Comparison of ENCODE assay signal across 8 mouse cellular contexts in the genomic region with DNA sequence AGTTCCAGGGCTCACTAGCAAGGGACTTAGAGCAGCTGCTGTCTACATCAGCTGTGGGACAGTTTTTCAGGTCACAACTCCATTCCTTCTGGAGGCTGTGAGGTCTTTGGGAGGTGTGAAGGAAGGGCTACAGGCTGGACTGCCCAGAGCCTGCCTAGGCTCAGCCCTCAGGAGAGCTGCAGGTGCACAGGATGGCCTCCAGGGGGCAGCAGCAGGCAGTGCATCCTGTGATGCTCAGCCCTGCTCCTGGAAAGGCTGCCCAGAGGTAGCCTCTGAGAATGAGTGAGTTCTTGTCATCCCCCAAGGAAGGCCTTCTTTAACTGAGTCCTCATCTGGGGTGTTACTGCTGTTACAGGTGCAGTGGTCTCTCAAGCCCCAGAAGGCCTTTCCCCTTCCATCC. TPM values are rescaled to one million over a fixed set of nuclear protein-coding genes. Genes with fewer than 3 reads are reported as not detected.
DNase-seq lines count a peak whose midpoint lies in the region; ATAC-seq and TF ChIP-seq lines count a peak whose summit lies in the region.

No protein-coding gene starts in this region.

- H3K79me3 ChIP-seq in C2C12 (ENCODE audit: low read depth), result no peaks in the 10 kb centered on the region

- H3K36me3 ChIP-seq in C2C12 (ENCODE audit: control insufficient read depth, insufficient read depth), result peaks cover 23% of the 10 kb centered on the region
- H3K36me3 ChIP-seq in embryonic facial prominence, embryonic 14.5 days (ENCODE audit: control insufficient read depth, insufficient read depth, low read length), result peaks cover 87% of the 10 kb centered on the region
- peaks cover 92% of the 10 kb centered on the region for H3K36me3 ChIP-seq in heart, embryonic 10.5 days
- peaks cover 69% of the 10 kb centered on the region; the same call in 1 of the 2 replicates for H3K36me3 ChIP-seq in kidney, postnatal 0 days (ENCODE audit: insufficient read depth, low read length)
- peaks cover 31% of the 10 kb centered on the region for H3K36me3 ChIP-seq in liver, embryonic 15.5 days (replicated peaks)
- peaks cover 27% of the 10 kb centered on the region for H3K36me3 ChIP-seq in stomach, embryonic 15.5 days

- no peak overlapping the region for H3K27ac ChIP-seq in embryonic facial prominence, embryonic 14.5 days (replicated peaks; ENCODE audit: low read depth, low read length)
- H3K27ac ChIP-seq in heart, embryonic 10.5 days, result no peak overlapping the region
- H3K27ac ChIP-seq in kidney, postnatal 0 days, result no peak overlapping the region
- no peak overlapping the region for H3K27ac ChIP-seq in liver, embryonic 15.5 days (replicated peaks)
- H3K27ac ChIP-seq in stomach, embryonic 15.5 days, result no peak overlapping the region

- H3K4me3 ChIP-seq in C2C12 (ENCODE audit: insufficient read depth, poor library complexity, severe bottlenecking), result no peak overlapping the region
- H3K4me3 ChIP-seq in embryonic facial prominence, embryonic 14.5 days (ENCODE audit: low read depth, low read length), result no peak overlapping the region
- H3K4me3 ChIP-seq in heart, embryonic 10.5 days, result no peak overlapping the region
- H3K4me3 ChIP-seq in kidney, postnatal 0 days (replicated peaks; ENCODE audit: low read depth, low read length), result no peak overlapping the region
- no peak overlapping the region for H3K4me3 ChIP-seq in liver, embryonic 15.5 days (replicated peaks)
- no peak overlapping the region for H3K4me3 ChIP-seq in stomach, embryonic 15.5 days (replicated peaks)

- peak; percentile 80 for ATAC-seq in embryonic facial prominence, embryonic 14.5 days (ENCODE audit: low read depth)
- ATAC-seq in kidney, postnatal 0 days (replicated peaks; ENCODE audit: low FRiP score, low read depth), result peak; percentile 59; the same call in 1 of the 2 replicates
- peak; percentile 43; the same call in 1 of the 2 replicates for ATAC-seq in liver, embryonic 15.5 days (ENCODE audit: insufficient read depth)
- ATAC-seq in stomach, embryonic 15.5 days (ENCODE audit: insufficient read depth, low FRiP score, low read depth), result peak; percentile 67; the same call in 1 of the 2 replicates

- DNase-seq in adrenal gland, postnatal 4 days (ENCODE audit: low spot score in 2 of 2), result peak; percentile 47 to 53
- DNase-seq in embryonic facial prominence, embryonic 14.5 days (ENCODE audit: low spot score), result peak; percentile 53
- peak; percentile 87 for DNase-seq in heart, embryonic 10.5 days (ENCODE audit: low spot score)
- peak; percentile 69 for DNase-seq in kidney, postnatal 0 days (ENCODE audit: low spot score)
- DNase-seq in neural tube, embryonic 10.5 days (ENCODE audit: extremely low spot score, low spot score), result peak; percentile 80

- no peak overlapping the region for H3K9ac ChIP-seq in embryonic facial prominence, embryonic 14.5 days (ENCODE audit: low read depth, low read length)
- no peak overlapping the region for H3K9ac ChIP-seq in kidney, postnatal 0 days (ENCODE audit: low read depth, low read length)
- H3K9ac ChIP-seq in liver, embryonic 15.5 days, result no peak overlapping the region
- no peak overlapping the region for H3K9ac ChIP-seq in stomach, embryonic 15.5 days

- no peaks in the 10 kb centered on the region for H3K79me2 ChIP-seq in C2C12 (ENCODE audit: control insufficient read depth, insufficient read depth)

- no peak overlapping the region for H3K4me2 ChIP-seq in embryonic facial prominence, embryonic 14.5 days (ENCODE audit: low read depth, low read length)
- no peak overlapping the region for H3K4me2 ChIP-seq in kidney, postnatal 0 days (ENCODE audit: low read length)
- H3K4me2 ChIP-seq in liver, embryonic 15.5 days, result no peak overlapping the region
- H3K4me2 ChIP-seq in stomach, embryonic 15.5 days, result no peak overlapping the region

- no peak overlapping the region for H3ac ChIP-seq in C2C12 (ENCODE audit: control insufficient read depth, insufficient read length, low read depth)

- no peaks in the 10 kb centered on the region for H3K4me1 ChIP-seq in embryonic facial prominence, embryonic 14.5 days (ENCODE audit: control insufficient read depth, insufficient read depth, low read length)
- no peaks in the 10 kb centered on the region for H3K4me1 ChIP-seq in heart, embryonic 10.5 days
- H3K4me1 ChIP-seq in kidney, postnatal 0 days (replicated peaks; ENCODE audit: insufficient read depth, low read length), result no peaks in the 10 kb centered on the region
- H3K4me1 ChIP-seq in liver, embryonic 15.5 days (replicated peaks), result no peaks in the 10 kb centered on the region
- no peaks in the 10 kb centered on the region for H3K4me1 ChIP-seq in stomach, embryonic 15.5 days

- no peaks in the 10 kb centered on the region for H3K9me3 ChIP-seq in embryonic facial prominence, embryonic 14.5 days (ENCODE audit: control insufficient read depth, low read length)
- no peaks in the 10 kb centered on the region for H3K9me3 ChIP-seq in heart, embryonic 10.5 days
- no peaks in the 10 kb centered on the region for H3K9me3 ChIP-seq in kidney, postnatal 0 days (replicated peaks; ENCODE audit: low read length)
- H3K9me3 ChIP-seq in liver, embryonic 15.5 days (replicated peaks), result no peaks in the 10 kb centered on the region
- no peaks in the 10 kb centered on the region for H3K9me3 ChIP-seq in stomach, embryonic 15.5 days

- TF ChIP-seq CTCF in C2C12 (IDR thresholded peaks at IDR 0.05; ENCODE audit: control insufficient read depth, insufficient read depth, insufficient read length), result peak; percentile 97
- peak; percentile 96 for TF ChIP-seq CTCF in kidney, postnatal 0 days (IDR thresholded peaks at IDR 0.05; ENCODE audit: low read depth)

- no peaks in the 10 kb centered on the region for H3K27me3 ChIP-seq in C2C12 (ENCODE audit: control insufficient read depth, insufficient read depth, insufficient read length)
- no peaks in the 10 kb centered on the region for H3K27me3 ChIP-seq in embryonic facial prominence, embryonic 14.5 days (replicated peaks; ENCODE audit: control insufficient read depth, insufficient read depth, low read length)
- no peaks in the 10 kb centered on the region for H3K27me3 ChIP-seq in heart, embryonic 10.5 days (ENCODE audit: insufficient read depth, poor library complexity, severe bottlenecking)
- H3K27me3 ChIP-seq in kidney, postnatal 0 days (ENCODE audit: insufficient read depth, low read length), result no peaks in the 10 kb centered on the region
- H3K27me3 ChIP-seq in liver, embryonic 15.5 days, result no peaks in the 10 kb centered on the region
- no peaks in the 10 kb centered on the region for H3K27me3 ChIP-seq in stomach, embryonic 15.5 days (replicated peaks)

TF ChIP-seq in C2C12, 6 proteins besides CTCF, POLR2A, EP300 and RAD21:
- TF ChIP-seq CEBPB (IDR thresholded peaks at IDR 0.05; ENCODE audit: low read depth) (no peak), MYOG (IDR thresholded peaks at IDR 0.05; ENCODE audit: control insufficient read depth, extremely low read depth, insufficient read length) (no peak), MYOD1 (IDR thresholded peaks at IDR 0.05; ENCODE audit: control insufficient read depth, insufficient read length, low read depth) (no peak), MAX (IDR thresholded peaks at IDR 0.05) (no peak), USF1 (IDR thresholded peaks at IDR 0.05; ENCODE audit: low read depth) (no peak), FOSL1 (IDR thresholded peaks at IDR 0.05; ENCODE audit: insufficient read depth, low read length, poor library complexity, severe bottlenecking) (no peak)
TF ChIP-seq in C2C12: peak in this region for 0.

RNA-seq across cellular contexts. Expression of gene Endov, which starts 12.5 kb away (rescaled TPM):
- polyA plus RNA-seq in C2C12 (2012; fragmentation: generic; extraction: Trizol), result 18.4 TPM
- total RNA-seq in adrenal gland, postnatal 4 days (2021), result 10 to 100 TPM; 37.1 to 38.2 TPM
- polyA plus RNA-seq in embryonic facial prominence, embryonic 14.5 days (2014; fragmentation: Nextera tagmentation; extraction: Ambion mirVana), result 10.9 and 15.1 TPM in 2 replicates
- polyA plus RNA-seq in heart, embryonic 10.5 days (2016; fragmentation: Nextera tagmentation; extraction: Ambion mirVana), result 16.2 and 17.2 TPM in 2 replicates
- polyA plus RNA-seq in kidney, postnatal 0 days (2015; fragmentation: Nextera tagmentation; extraction: Ambion mirVana), result 16.2 and 16.3 TPM in 2 replicates
- polyA plus RNA-seq in liver, embryonic 15.5 days (2015; fragmentation: Nextera tagmentation; extraction: Ambion mirVana), result 5.3 and 5.8 TPM in 2 replicates
- 11.5 and 13.5 TPM in 2 replicates for polyA plus RNA-seq in stomach, embryonic 15.5 days (2015; fragmentation: Nextera tagmentation; extraction: Ambion mirVana)

RNA-seq across cellular contexts. Expression of gene Nptx1, which starts 43.9 kb away (rescaled TPM):
- polyA plus RNA-seq in C2C12 (2012; fragmentation: generic; extraction: Trizol), result 30.2 TPM
- total RNA-seq in adrenal gland, postnatal 4 days (2021), result 1 to 10 TPM; 6.0 to 6.2 TPM
- 1.9 and 2.6 TPM in 2 replicates for polyA plus RNA-seq in embryonic facial prominence, embryonic 14.5 days (2014; fragmentation: Nextera tagmentation; extraction: Ambion mirVana)
- polyA plus RNA-seq in heart, embryonic 10.5 days (2016; fragmentation: Nextera tagmentation; extraction: Ambion mirVana), result 0.49 and 0.88 TPM in 2 replicates
- 0.18 and 0.21 TPM in 2 replicates for polyA plus RNA-seq in kidney, postnatal 0 days (2015; fragmentation: Nextera tagmentation; extraction: Ambion mirVana)
- 0.05 TPM in 1 of 2 replicates, not detected in the other for polyA plus RNA-seq in liver, embryonic 15.5 days (2015; fragmentation: Nextera tagmentation; extraction: Ambion mirVana)
- polyA plus RNA-seq in stomach, embryonic 15.5 days (2015; fragmentation: Nextera tagmentation; extraction: Ambion mirVana), result 0.59 and 0.63 TPM in 2 replicates
